Mouse (Mus musculus): ENCODE measurements around the gene Clcn2. TPM values are rescaled to one million over a fixed set of nuclear protein-coding genes. Genes with fewer than 3 reads are reported as not detected.
A peak's percentile ranks its signal among the peaks of the same experiment; 100 is the strongest.

Clcn2 gene
- polyA plus RNA-seq, 1 experiment, result 4.4 TPM

GRCm38 (mm10) chr16:20675213-20675612, 42.3 kb downstream of the Clcn2 start:
- peak overlapping the region; percentile 95 for H3K4me2 ChIP-seq (ENCODE audit: low read depth)
- H3K27me3 ChIP-seq (ENCODE audit: control insufficient read depth, insufficient read depth, insufficient read length), result no peaks in the 10 kb centered on the region
- TF ChIP-seq MYOG (IDR thresholded peaks at IDR 0.05; ENCODE audit: control insufficient read depth in 1 of 3, insufficient read depth in 1 of 3, insufficient read length in 2 of 3, low read depth in 2 of 3), result no peak
- no peak for TF ChIP-seq USF1 (IDR thresholded peaks at IDR 0.05; ENCODE audit: low read depth)
- H3K36me3 ChIP-seq (ENCODE audit: control insufficient read depth, insufficient read depth), result peaks cover 24% of the 10 kb centered on the region
- peaks cover 56% of the 10 kb centered on the region for H3K79me2 ChIP-seq (ENCODE audit: control insufficient read depth, insufficient read depth)
- H3K4me3 ChIP-seq, result peak overlapping the region; percentile 81
- no peak overlapping the region for H3ac ChIP-seq (ENCODE audit: control insufficient read depth, insufficient read length)

DNA sequence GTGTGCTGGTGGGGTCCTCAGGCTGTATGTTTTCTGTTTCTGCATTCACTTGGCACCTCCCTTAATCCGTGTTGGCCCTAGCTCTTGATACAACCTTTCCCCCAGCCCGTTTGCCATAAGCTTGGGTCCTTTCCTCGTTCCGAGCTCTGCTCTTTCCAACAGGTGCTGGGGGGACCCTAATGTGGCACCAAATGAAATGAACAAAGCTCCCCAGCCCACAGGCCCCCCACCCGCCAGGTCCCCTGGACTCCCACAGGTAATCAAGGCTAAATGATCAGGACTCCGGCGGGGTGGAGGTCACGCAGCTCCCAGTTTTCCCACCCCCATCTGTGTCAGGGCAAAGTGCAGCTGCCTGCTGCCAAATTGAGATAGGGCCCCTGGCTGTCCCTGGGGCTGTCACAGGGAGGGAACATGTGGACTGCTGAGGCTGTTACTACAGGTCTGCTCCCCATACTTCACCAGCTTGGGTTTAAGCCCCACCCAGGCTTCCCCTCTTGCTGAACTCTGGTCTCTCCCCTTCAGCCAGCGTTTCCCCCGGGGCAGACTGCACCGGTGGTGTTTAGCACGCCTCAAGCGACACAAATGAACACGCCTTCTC, 43.7 kb downstream of the Clcn2 start:
- peak overlapping the region; percentile 95 for H3K4me2 ChIP-seq (ENCODE audit: low read depth)
- peaks cover 14% of the 10 kb centered on the region for H3K36me3 ChIP-seq (ENCODE audit: control insufficient read depth, insufficient read depth)
- peaks cover 50% of the 10 kb centered on the region for H3K79me2 ChIP-seq (ENCODE audit: control insufficient read depth, insufficient read depth)
- TF ChIP-seq MYOG (IDR thresholded peaks at IDR 0.05; ENCODE audit: control insufficient read depth in 1 of 3, insufficient read depth in 1 of 3, insufficient read length in 2 of 3, low read depth in 2 of 3) (peak in 1 of 3 experiments; percentile 17), USF1 (IDR thresholded peaks at IDR 0.05; ENCODE audit: low read depth) (no peak), TCF3 (IDR thresholded peaks at IDR 0.05; ENCODE audit: insufficient read length, low read depth) (no peak)
- H3K4me3 ChIP-seq, result peak overlapping the region; percentile 81
- no peaks in the 10 kb centered on the region for H3K27me3 ChIP-seq (ENCODE audit: control insufficient read depth, insufficient read depth, insufficient read length)
- peak overlapping the region; percentile 86 for H3ac ChIP-seq (ENCODE audit: control insufficient read depth, insufficient read length)

DNA sequence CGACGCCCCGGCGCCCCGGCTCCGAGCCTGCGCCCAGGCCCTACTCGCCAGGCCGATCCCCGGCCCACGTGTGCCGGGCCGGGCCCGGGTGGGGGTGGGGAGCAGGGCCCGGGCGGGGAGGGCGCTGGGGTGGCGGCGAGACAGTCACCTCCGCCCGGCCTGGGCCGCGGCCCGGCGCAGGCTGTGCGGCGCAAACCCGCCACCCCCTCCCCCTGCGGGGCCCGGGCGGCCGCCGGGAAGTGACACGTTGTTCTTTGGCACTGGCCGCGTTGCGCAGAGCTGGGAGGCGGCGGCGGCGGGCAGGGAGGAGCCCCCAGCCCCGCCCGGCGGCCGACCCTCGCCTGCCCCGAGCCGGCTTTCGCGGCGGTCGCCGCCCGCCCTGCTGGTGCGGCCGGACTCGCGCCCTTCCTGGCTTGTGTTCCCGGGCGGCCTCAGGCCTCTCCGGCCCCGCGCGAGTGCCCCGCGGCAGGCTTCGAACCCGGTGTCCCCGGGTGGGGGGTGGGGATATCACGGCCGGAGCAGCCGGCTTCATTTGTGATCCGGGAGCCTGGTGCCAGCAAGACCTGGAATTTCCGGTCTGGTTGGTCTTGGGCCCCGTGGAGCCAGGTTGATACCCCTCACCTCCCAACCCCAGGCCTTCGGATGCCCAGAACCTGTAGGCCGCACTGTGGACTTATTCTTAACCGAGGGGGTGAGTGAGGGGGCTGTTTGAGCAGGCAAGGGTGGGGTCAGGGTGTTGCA, 44.4 kb downstream of the Clcn2 start:
- Histone ChIP-seq H3ac (ENCODE audit: control insufficient read depth, insufficient read length) (peak overlapping the region; percentile 86), H3K4me2 (ENCODE audit: low read depth) (peak overlapping the region; percentile 95), H3K36me3 (ENCODE audit: control insufficient read depth, insufficient read depth) (peaks cover 9% of the 10 kb centered on the region), H3K79me2 (ENCODE audit: control insufficient read depth, insufficient read depth) (peaks cover 44% of the 10 kb centered on the region), H3K27me3 (ENCODE audit: control insufficient read depth, insufficient read depth, insufficient read length) (no peaks in the 10 kb centered on the region), H3K4me3 (peak overlapping the region; percentile 81)
- no peak for TF ChIP-seq SRF (IDR thresholded peaks at IDR 0.05; ENCODE audit: control insufficient read depth, insufficient read length, low read depth)

GRCm38 (mm10) chr16:20672500-20672902, 45.0 kb downstream of the Clcn2 start:
- TF ChIP-seq MYOD1 (IDR thresholded peaks at IDR 0.05; ENCODE audit: control insufficient read depth in 1 of 3, insufficient read length in 2 of 3, low read depth in 2 of 3), result peak in 1 of 3 experiments; percentile 27
- no peak for TF ChIP-seq TCF12 (IDR thresholded peaks at IDR 0.05; ENCODE audit: insufficient read depth, poor library complexity, severe bottlenecking)
- peak; percentile 82 for TF ChIP-seq POLR2AphosphoS2 (IDR thresholded peaks at IDR 0.05; ENCODE audit: insufficient read length, low read depth)
- no peak for TF ChIP-seq MAX (IDR thresholded peaks at IDR 0.05; ENCODE audit: low read depth)
- no peak for TF ChIP-seq CEBPB (IDR thresholded peaks at IDR 0.05; ENCODE audit: insufficient read depth, poor library complexity, severe bottlenecking)
- no peak for TF ChIP-seq E2F4 (IDR thresholded peaks at IDR 0.05; ENCODE audit: insufficient read depth)
- TF ChIP-seq TCF3 (IDR thresholded peaks at IDR 0.05; ENCODE audit: insufficient read length, low read depth), result no peak
- TF ChIP-seq MYOG (IDR thresholded peaks at IDR 0.05; ENCODE audit: control insufficient read depth in 1 of 3, insufficient read depth in 1 of 3, insufficient read length in 2 of 3, low read depth in 2 of 3), result peak in 1 of 3 experiments; percentile 17
- TF ChIP-seq REST (IDR thresholded peaks at IDR 0.05; ENCODE audit: insufficient read depth, insufficient read length), result no peak
- peak; percentile 91 for TF ChIP-seq POLR2A (IDR thresholded peaks at IDR 0.05; ENCODE audit: insufficient read length, low read depth)
- TF ChIP-seq USF1 (IDR thresholded peaks at IDR 0.05; ENCODE audit: low read depth), result peak; percentile 99
- peak; percentile 34 for TF ChIP-seq SRF (IDR thresholded peaks at IDR 0.05; ENCODE audit: control insufficient read depth, insufficient read length, low read depth)
- peak overlapping the region; percentile 81 for H3K4me3 ChIP-seq

GRCm38 (mm10) chr16:20671886-20672285, 45.7 kb downstream of the Clcn2 start:
- Histone ChIP-seq H3K79me2 (ENCODE audit: control insufficient read depth, insufficient read depth) (peaks cover 39% of the 10 kb centered on the region), H3K27me3 (ENCODE audit: control insufficient read depth, insufficient read depth, insufficient read length) (no peaks in the 10 kb centered on the region), H3K36me3 (ENCODE audit: control insufficient read depth, insufficient read depth) (peaks cover 9% of the 10 kb centered on the region), H3ac (ENCODE audit: control insufficient read depth, insufficient read length) (no peak overlapping the region), H3K4me3 (peak overlapping the region; percentile 81), H3K4me2 (ENCODE audit: low read depth) (peak overlapping the region; percentile 87)
- TF ChIP-seq MYOG (IDR thresholded peaks at IDR 0.05; ENCODE audit: control insufficient read depth in 1 of 3, insufficient read depth in 1 of 3, insufficient read length in 2 of 3, low read depth in 2 of 3) (no peak), TCF12 (IDR thresholded peaks at IDR 0.05; ENCODE audit: insufficient read depth, poor library complexity, severe bottlenecking) (no peak), REST (IDR thresholded peaks at IDR 0.05; ENCODE audit: insufficient read depth, insufficient read length) (no peak), E2F4 (IDR thresholded peaks at IDR 0.05; ENCODE audit: insufficient read depth) (no peak), TCF3 (IDR thresholded peaks at IDR 0.05; ENCODE audit: insufficient read length, low read depth) (no peak), POLR2AphosphoS2 (IDR thresholded peaks at IDR 0.05; ENCODE audit: insufficient read length, low read depth) (no peak)

More at GRCm38 (mm10) chr16:20672500-20672902, 45.0 kb downstream of the Clcn2 start:
- Histone ChIP-seq H3ac (ENCODE audit: control insufficient read depth, insufficient read length) (peak overlapping the region; percentile 86), H3K79me2 (ENCODE audit: control insufficient read depth, insufficient read depth) (peaks cover 44% of the 10 kb centered on the region), H3K27me3 (ENCODE audit: control insufficient read depth, insufficient read depth, insufficient read length) (no peaks in the 10 kb centered on the region), H3K4me2 (ENCODE audit: low read depth) (peak overlapping the region; percentile 87), H3K36me3 (ENCODE audit: control insufficient read depth, insufficient read depth) (peaks cover 9% of the 10 kb centered on the region)
